Mouse (Mus musculus) midbrain, embryonic 14.5 days (tissue): Measurements from ENCODE around the gene Fip1l1. TPM values are rescaled to one million over a fixed set of nuclear protein-coding genes. Genes with fewer than 3 reads are reported as not detected.

Source experiments
- ATAC-seq: fragments of 200-750 bp; cut with Nextera tagmentation; 2 replicates; pipeline ENCODE4 v1.8.0; 2017; ENCODE audit warnings: moderate number of reproducible peaks, moderate library complexity; ENCODE audit not compliant: low FRiP score, low TSS enrichment
- DNase-seq: peaks from one replicate; pipeline ENCODE4 v3.0.0-alpha.2; 2015
- H3K27ac ChIP-seq: fragments of 300-500 bp; sonication (generic); replicated peaks from 2 replicates; pipeline ENCODE4 v1.5.1; 2014; ENCODE audit warnings: mild to moderate bottlenecking, low read depth, low read length, moderate library complexity
- H3K27me3 ChIP-seq: fragments of 300-500 bp; sonication (generic); 2 replicates; pipeline ENCODE4 v1.6.1; 2014; ENCODE audit warnings: low read length, control low read depth, mixed read lengths; ENCODE audit not compliant: control insufficient read depth, insufficient read depth
- H3K36me3 ChIP-seq: fragments of 300-500 bp; sonication (generic); 2 replicates; pipeline ENCODE4 v1.6.1; 2014; ENCODE audit warnings: low read length, control low read depth; ENCODE audit not compliant: control insufficient read depth, insufficient read depth
- H3K4me1 ChIP-seq: fragments of 300-500 bp; sonication (generic); 2 replicates; pipeline ENCODE4 v1.6.1; 2014; ENCODE audit warnings: mild to moderate bottlenecking, antibody characterized with exemption, low read length, control low read depth; ENCODE audit not compliant: control insufficient read depth, insufficient read depth
- H3K4me2 ChIP-seq: fragments of 300-500 bp; sonication (generic); 2 replicates; pipeline ENCODE4 v1.6.1; 2014; ENCODE audit warnings: mild to moderate bottlenecking, low read length, moderate library complexity
- H3K4me3 ChIP-seq: fragments of 300-500 bp; sonication (generic); replicated peaks from 2 replicates; pipeline ENCODE4 v1.5.1; 2014; ENCODE audit warnings: low read depth, low read length
- H3K9ac ChIP-seq: fragments of 300-500 bp; sonication (generic); replicated peaks from 2 replicates; pipeline ENCODE4 v1.6.1; 2014; ENCODE audit warnings: mild to moderate bottlenecking, low read length, moderate library complexity
- H3K9me3 ChIP-seq: fragments of 300-500 bp; sonication (generic); 2 replicates; pipeline ENCODE4 v1.6.1; 2016; ENCODE audit warnings: low read length, control low read depth, mixed read lengths; ENCODE audit not compliant: control insufficient read depth
- WGBS: fragments of 180-500 bp; shearing (Covaris S2); extraction: QIAGEN DNeasy Blood & Tissue Kit; methylation state at CpG from one replicate; pipeline ENCODE4 v1.1.7; 2014; 5-methylcytosine and 5-hydroxymethylcytosine counted together
- polyA plus RNA-seq: library from polyadenylated mRNA; unstranded; fragments of >200 nt; fragmentation: Nextera tagmentation; extraction: Ambion mirVana; gene quantifications from 2 replicates; pipeline ENCODE4 v1.2.1, GENCODE M21; 2014

Fip1l1 gene
- polyA plus RNA-seq, 1 experiment from 2014 or later, result 75.0 TPM

GRCm38 (mm10) chr5:74549566-74549965, 14.3 kb downstream of the Fip1l1 start:
- 81% methylated on average over 8 of the region's 8 CpGs for WGBS
- Histone ChIP-seq H3K27me3 (no peaks in the 10 kb centered on the region), H3K9me3 (no peaks in the 10 kb centered on the region), H3K4me3 (no peak overlapping the region), H3K9ac (no peak overlapping the region), H3K4me1 (no peaks in the 10 kb centered on the region), H3K36me3 (peaks cover 51% of the 10 kb centered on the region), H3K27ac (no peak overlapping the region), H3K4me2 (no peak overlapping the region)
- DNase-seq (no peak), ATAC-seq (no peak)

- H3K4me2 ChIP-seq, result no peak overlapping the region
- H3K36me3 ChIP-seq, result peaks cover 74% of the 10 kb centered on the region
- no peak overlapping the region for H3K9ac ChIP-seq
- no peak overlapping the region for H3K27ac ChIP-seq
- H3K4me1 ChIP-seq, result no peaks in the 10 kb centered on the region
- H3K4me3 ChIP-seq, result no peak overlapping the region
- ATAC-seq (no peak), DNase-seq (no peak)
- no peaks in the 10 kb centered on the region for H3K27me3 ChIP-seq
- WGBS, result 100% methylated on average over 1 of the region's 1 CpGs
- no peaks in the 10 kb centered on the region for H3K9me3 ChIP-seq
Observed at GRCm38 (mm10) chr5:74561151-74561550, 25.9 kb downstream of the Fip1l1 start.

- H3K4me1 ChIP-seq, result no peaks in the 10 kb centered on the region
- 92% methylated on average over 6 of the region's 6 CpGs for WGBS
- no peak overlapping the region for H3K27ac ChIP-seq
- H3K27me3 ChIP-seq, result no peaks in the 10 kb centered on the region
- H3K9ac ChIP-seq, result no peak overlapping the region
- ATAC-seq (no peak), DNase-seq (no peak)
- H3K4me3 ChIP-seq, result no peak overlapping the region
- no peak overlapping the region for H3K4me2 ChIP-seq
- no peaks in the 10 kb centered on the region for H3K9me3 ChIP-seq
- peaks cover 35% of the 10 kb centered on the region for H3K36me3 ChIP-seq
Observed at GRCm38 (mm10) chr5:74571767-74572166, 36.5 kb downstream of the Fip1l1 start.

GRCm38 (mm10) chr5:74589133-74589532, 53.9 kb downstream of the Fip1l1 start:
- no peaks in the 10 kb centered on the region for H3K9me3 ChIP-seq
- WGBS, result 98% methylated on average over 7 of the region's 7 CpGs
- H3K9ac ChIP-seq, result no peak overlapping the region
- H3K4me2 ChIP-seq, result no peak overlapping the region
- H3K36me3 ChIP-seq, result peaks cover 58% of the 10 kb centered on the region
- no peak overlapping the region for H3K4me3 ChIP-seq
- H3K4me1 ChIP-seq, result no peaks in the 10 kb centered on the region
- no peak overlapping the region for H3K27ac ChIP-seq
- no peaks in the 10 kb centered on the region for H3K27me3 ChIP-seq
- ATAC-seq (no peak), DNase-seq (no peak)

- Histone ChIP-seq H3K4me1 (no peaks in the 10 kb centered on the region), H3K27me3 (no peaks in the 10 kb centered on the region), H3K36me3 (peaks cover 65% of the 10 kb centered on the region), H3K27ac (no peak overlapping the region), H3K4me3 (no peak overlapping the region), H3K4me2 (no peak overlapping the region), H3K9ac (no peak overlapping the region), H3K9me3 (no peaks in the 10 kb centered on the region)
- ATAC-seq (no peak), DNase-seq (peak; percentile 26)
- WGBS, result 94% methylated on average over 5 of the region's 5 CpGs
Observed at GRCm38 (mm10) chr5:74591413-74591812, 56.2 kb downstream of the Fip1l1 start.

- 92% methylated on average over 8 of the region's 8 CpGs for WGBS
- H3K36me3 ChIP-seq, result peaks cover 74% of the 10 kb centered on the region
Observed at GRCm38 (mm10) chr5:74593147-74593546, 57.9 kb downstream of the Fip1l1 start.

GRCm38 (mm10) chr5:74600010-74600409, 64.8 kb downstream of the Fip1l1 start:
- Histone ChIP-seq H3K4me3 (no peak overlapping the region), H3K9ac (no peak overlapping the region), H3K9me3 (no peaks in the 10 kb centered on the region), H3K27ac (no peak overlapping the region), H3K4me2 (no peak overlapping the region), H3K27me3 (no peaks in the 10 kb centered on the region), H3K4me1 (no peaks in the 10 kb centered on the region), H3K36me3 (peaks cover 38% of the 10 kb centered on the region)
- 87% methylated on average over 5 of the region's 5 CpGs for WGBS
- ATAC-seq (no peak), DNase-seq (no peak)

More at GRCm38 (mm10) chr5:74593147-74593546, 57.9 kb downstream of the Fip1l1 start:
- DNase-seq, result no peak
- Histone ChIP-seq H3K9ac (no peak overlapping the region), H3K27ac (no peak overlapping the region), H3K9me3 (no peaks in the 10 kb centered on the region), H3K4me1 (no peaks in the 10 kb centered on the region), H3K4me2 (no peak overlapping the region), H3K4me3 (no peak overlapping the region), H3K27me3 (no peaks in the 10 kb centered on the region)
- no peak for ATAC-seq

- Histone ChIP-seq H3K36me3 (peaks cover 31% of the 10 kb centered on the region), H3K9me3 (no peaks in the 10 kb centered on the region), H3K4me3 (no peak overlapping the region), H3K4me1 (no peaks in the 10 kb centered on the region), H3K27ac (no peak overlapping the region), H3K9ac (no peak overlapping the region), H3K4me2 (no peak overlapping the region), H3K27me3 (no peaks in the 10 kb centered on the region)
- 91% methylated on average over 3 of the region's 3 CpGs for WGBS
- DNase-seq (no peak), ATAC-seq (no peak)
Observed at GRCm38 (mm10) chr5:74601171-74601570, 65.9 kb downstream of the Fip1l1 start.

- Histone ChIP-seq H3K4me3 (no peak overlapping the region), H3K36me3 (peaks cover 25% of the 10 kb centered on the region), H3K4me1 (no peaks in the 10 kb centered on the region), H3K9me3 (no peaks in the 10 kb centered on the region), H3K27me3 (no peaks in the 10 kb centered on the region), H3K27ac (no peak overlapping the region), H3K4me2 (no peak overlapping the region), H3K9ac (no peak overlapping the region)
- DNase-seq (peak; percentile 18), ATAC-seq (no peak)
- WGBS, result 83% methylated on average over 6 of the region's 6 CpGs
Observed at GRCm38 (mm10) chr5:74601965-74602364, 66.7 kb downstream of the Fip1l1 start.
